Mouse (Mus musculus) lung, postnatal 0 days (tissue): Measurements from ENCODE around the gene Zmynd10.

Experiments used
- CTCF ChIP-seq: IDR thresholded peaks from 2 replicates; pipeline ENCODE4 v1.5.1; 2016; ENCODE audit warnings: antibody characterized with exemption, mild to moderate bottlenecking
- EP300 ChIP-seq: IDR thresholded peaks from 2 replicates; pipeline ENCODE4 v1.6.1; 2016; ENCODE audit warnings: antibody characterized with exemption, mild to moderate bottlenecking, control low read depth

GRCm38 (mm10) chr9:107572327-107572662 is 25.2 kb downstream of the Zmynd10 start:
- TF ChIP-seq CTCF (no peak), EP300 (no peak)
